Comparison of ENCODE assay signal across 8 mouse cellular contexts in the genomic region with DNA sequence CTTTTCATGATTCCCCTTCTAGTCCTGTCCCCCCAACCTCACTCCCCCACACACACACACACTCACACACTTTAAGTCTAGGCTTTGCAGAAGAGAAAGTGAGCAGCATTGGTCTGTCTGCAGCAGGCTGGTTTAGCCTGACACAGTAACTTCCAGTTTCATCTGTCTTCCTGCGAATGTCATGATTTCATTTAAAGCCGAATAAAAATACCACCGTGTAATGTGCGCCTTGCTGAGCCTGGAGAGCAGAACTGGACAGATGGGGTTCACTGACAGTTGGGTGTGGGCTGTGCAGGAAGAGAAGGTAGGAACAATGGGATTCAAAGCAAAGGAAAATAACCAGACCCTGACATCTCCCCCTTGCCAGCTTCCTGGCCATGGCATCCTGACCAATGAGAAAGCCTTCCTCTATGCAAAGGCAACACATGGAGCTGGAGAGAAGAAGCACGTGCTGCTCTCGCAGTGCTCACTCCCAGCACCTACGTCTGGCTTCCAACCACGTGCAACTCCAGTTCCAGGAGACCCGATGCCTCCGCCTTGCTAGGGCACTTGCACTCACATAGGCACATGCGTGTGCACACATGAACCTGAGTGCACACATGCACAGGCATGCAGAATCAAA. TPM values are rescaled to one million over a fixed set of nuclear protein-coding genes. Genes with fewer than 3 reads are reported as not detected.
DNase-seq lines count a peak whose midpoint lies in the region; ATAC-seq and TF ChIP-seq lines count a peak whose summit lies in the region.

No protein-coding gene starts in this region.

- no peak for TF ChIP-seq POLR2A in heart, adult 2 months (IDR thresholded peaks at IDR 0.05; ENCODE audit: insufficient read depth, low read depth, low read length)

- H3K4me3 ChIP-seq in midbrain, embryonic 10.5 days = no peak overlapping the region
- H3K4me3 ChIP-seq in midbrain, embryonic 14.5 days (replicated peaks; ENCODE audit: low read depth, low read length) = no peak overlapping the region
- no peak overlapping the region for H3K4me3 ChIP-seq in midbrain, embryonic 16.5 days (ENCODE audit: low read depth, low read length)
- H3K4me3 ChIP-seq in heart, adult 2 months = no peak overlapping the region

- WGBS in midbrain, embryonic 10.5 days = 82% methylated on average over 11 of the region's 11 CpGs
- 73% methylated on average over 11 of the region's 11 CpGs for WGBS in midbrain, embryonic 14.5 days
- 80% methylated on average over 11 of the region's 11 CpGs for WGBS in midbrain, embryonic 16.5 days
- 36% methylated on average over 11 of the region's 11 CpGs for WGBS in heart, adult 2 months

- DNase-seq in midbrain, embryonic 10.5 days (ENCODE audit: low spot score) = no peak
- DNase-seq in midbrain, embryonic 14.5 days = no peak
- peak; percentile 35 to 40 for DNase-seq in layer of hippocampus, adult 8-10 months (ENCODE audit: low spot score in 2 of 2)
- DNase-seq in heart, adult 2 months = no peak
- no peak for DNase-seq in adrenal gland, postnatal 25 days
- DNase-seq in thymus, adult 18-20 months = no peak

- 0 out of 2 replicates have a peak overlapping the region, but pooled peaks have one; percentile 4 for H3K27ac ChIP-seq in midbrain, embryonic 10.5 days (replicated peaks)
- no peak overlapping the region for H3K27ac ChIP-seq in midbrain, embryonic 14.5 days (replicated peaks; ENCODE audit: low read depth, low read length)
- H3K27ac ChIP-seq in midbrain, embryonic 16.5 days (ENCODE audit: low read length) = no peak overlapping the region
- no peak overlapping the region for H3K27ac ChIP-seq in heart, adult 2 months

- peaks cover 13% of the 10 kb centered on the region for H3K4me1 ChIP-seq in midbrain, embryonic 10.5 days
- 0 out of 2 replicates have a peak, but pooled peaks cover 4% of the 10 kb centered on the region for H3K4me1 ChIP-seq in midbrain, embryonic 14.5 days (ENCODE audit: control insufficient read depth, insufficient read depth, low read length)
- peaks cover 8% of the 10 kb centered on the region; the same call in 1 of the 2 replicates for H3K4me1 ChIP-seq in midbrain, embryonic 16.5 days (ENCODE audit: control insufficient read depth, insufficient read depth, low read length)
- peaks cover 2% of the 10 kb centered on the region; the same call in 1 of the 2 replicates for H3K4me1 ChIP-seq in heart, adult 2 months (ENCODE audit: control insufficient read depth, insufficient read depth, low read length)

- no peak for TF ChIP-seq CTCF in heart, adult 2 months (IDR thresholded peaks at IDR 0.05)

- no peak for ATAC-seq in midbrain, embryonic 14.5 days (ENCODE audit: low FRiP score, low TSS enrichment)
- ATAC-seq in common myeloid progenitor, adult 5-6 weeks (replicated peaks; ENCODE audit: low read depth, poor library complexity, severe bottlenecking) = peak; percentile 67
- peak; percentile 78 for ATAC-seq in midbrain, embryonic 16.5 days

- H3K27me3 ChIP-seq in midbrain, embryonic 10.5 days (ENCODE audit: low read depth, poor library complexity, severe bottlenecking) = no peaks in the 10 kb centered on the region
- H3K27me3 ChIP-seq in midbrain, embryonic 14.5 days (ENCODE audit: control insufficient read depth, insufficient read depth, low read length) = no peaks in the 10 kb centered on the region
- no peaks in the 10 kb centered on the region for H3K27me3 ChIP-seq in midbrain, embryonic 16.5 days (ENCODE audit: control insufficient read depth, insufficient read depth, low read depth, low read length)
- H3K27me3 ChIP-seq in heart, adult 2 months (ENCODE audit: control insufficient read depth, insufficient read depth, low read length) = no peaks in the 10 kb centered on the region

- TF ChIP-seq EP300 in heart, adult 2 months (IDR thresholded peaks at IDR 0.05; ENCODE audit: insufficient read depth, low read depth, low read length) = no peak

- H3K36me3 ChIP-seq in midbrain, embryonic 10.5 days = no peaks in the 10 kb centered on the region
- no peaks in the 10 kb centered on the region for H3K36me3 ChIP-seq in midbrain, embryonic 14.5 days (ENCODE audit: control insufficient read depth, insufficient read depth, low read length)
- no peaks in the 10 kb centered on the region for H3K36me3 ChIP-seq in midbrain, embryonic 16.5 days (ENCODE audit: control insufficient read depth, insufficient read depth, low read length)
- H3K36me3 ChIP-seq in heart, adult 2 months (ENCODE audit: control insufficient read depth, insufficient read depth, low read length) = no peaks in the 10 kb centered on the region

- no peaks in the 10 kb centered on the region for H3K79me2 ChIP-seq in heart, adult 2 months (replicated peaks; ENCODE audit: control insufficient read depth, insufficient read depth, low read length)

- intact Hi-C loops in heart, adult 2 months (cut with DNase I) = loop anchor here (1.0 to 10.0 kb wide), 5 partner anchors 58 to 603 kb away; a partner anchor contains a TSS

- no peak overlapping the region for H3K4me2 ChIP-seq in midbrain, embryonic 14.5 days (ENCODE audit: low read length)
- H3K4me2 ChIP-seq in midbrain, embryonic 16.5 days (ENCODE audit: low read length) = no peak overlapping the region

- H3K9ac ChIP-seq in midbrain, embryonic 14.5 days (replicated peaks; ENCODE audit: low read length) = no peak overlapping the region
- H3K9ac ChIP-seq in midbrain, embryonic 16.5 days (ENCODE audit: low read depth, low read length) = peak overlapping the region; percentile 25; the same call in 1 of the 2 replicates
- no peak overlapping the region for H3K9ac ChIP-seq in heart, adult 2 months (ENCODE audit: low read depth, low read length)

- peaks cover 6% of the 10 kb centered on the region; the same call in 1 of the 2 replicates for H3K9me3 ChIP-seq in midbrain, embryonic 10.5 days (replicated peaks)
- peaks cover 2% of the 10 kb centered on the region; the same call in 1 of the 2 replicates for H3K9me3 ChIP-seq in midbrain, embryonic 14.5 days (ENCODE audit: control insufficient read depth, low read length)
- H3K9me3 ChIP-seq in midbrain, embryonic 16.5 days (replicated peaks; ENCODE audit: control insufficient read depth, low read length, poor library complexity, severe bottlenecking) = no peaks in the 10 kb centered on the region

RNA-seq across cellular contexts. Expression of a gene that starts 18.8 kb away (rescaled TPM):
- polyA plus RNA-seq in midbrain, embryonic 10.5 days (2016; fragmentation: Nextera tagmentation; extraction: Ambion mirVana) = 0.91 and 1.3 TPM in 2 replicates
- 0.70 and 0.86 TPM in 2 replicates for polyA plus RNA-seq in midbrain, embryonic 14.5 days (2014; fragmentation: Nextera tagmentation; extraction: Ambion mirVana)
- not detected in 2 replicates for total RNA-seq in common myeloid progenitor, adult 5-6 weeks (2017)
- under 1 TPM; 0.45 to 0.83 (median 0.67) TPM for total RNA-seq in layer of hippocampus, adult 8-10 months (2022)
- 0.85 and 0.88 TPM in 2 replicates for polyA plus RNA-seq in midbrain, embryonic 16.5 days (2015; fragmentation: Nextera tagmentation; extraction: Ambion mirVana)
- under 1 TPM; 0.39 to 0.41 TPM for total RNA-seq in heart, adult 2 months (2021)
- 0.85 and 2.1 TPM in 2 replicates for polyA plus RNA-seq in heart, adult 2 months (2012; rRNA removed)
- total RNA-seq in adrenal gland, postnatal 25 days (2021) = 1.7 and 1.9 TPM in 2 replicates

RNA-seq across cellular contexts. Expression of a gene that starts 43.4 kb away (rescaled TPM):
- polyA plus RNA-seq in midbrain, embryonic 10.5 days (2016; fragmentation: Nextera tagmentation; extraction: Ambion mirVana) = not detected in 2 replicates
- not detected in 2 replicates for polyA plus RNA-seq in midbrain, embryonic 14.5 days (2014; fragmentation: Nextera tagmentation; extraction: Ambion mirVana)
- not detected in 2 replicates for total RNA-seq in common myeloid progenitor, adult 5-6 weeks (2017)
- not detected for total RNA-seq in layer of hippocampus, adult 8-10 months (2022)
- not detected in 2 replicates for polyA plus RNA-seq in midbrain, embryonic 16.5 days (2015; fragmentation: Nextera tagmentation; extraction: Ambion mirVana)
- not detected for total RNA-seq in heart, adult 2 months (2021)
- polyA plus RNA-seq in heart, adult 2 months (2012; rRNA removed) = not detected in 2 replicates
- not detected in 2 replicates for total RNA-seq in adrenal gland, postnatal 25 days (2021)

RNA-seq across cellular contexts. Expression of a gene that starts 58.8 kb away (rescaled TPM):
- not detected in 2 replicates for polyA plus RNA-seq in midbrain, embryonic 10.5 days (2016; fragmentation: Nextera tagmentation; extraction: Ambion mirVana)
- polyA plus RNA-seq in midbrain, embryonic 14.5 days (2014; fragmentation: Nextera tagmentation; extraction: Ambion mirVana) = 0.32 TPM in 1 of 2 replicates, not detected in the other
- total RNA-seq in common myeloid progenitor, adult 5-6 weeks (2017) = 0.46 TPM in 1 of 2 replicates, not detected in the other
- 10 to 100 TPM in 2 of 4 experiments, 1 to 10 TPM in 2; 1.5 to 19.0 (median 9.9) TPM for total RNA-seq in layer of hippocampus, adult 8-10 months (2022)
- 0.14 TPM in 1 of 2 replicates, not detected in the other for polyA plus RNA-seq in midbrain, embryonic 16.5 days (2015; fragmentation: Nextera tagmentation; extraction: Ambion mirVana)
- total RNA-seq in heart, adult 2 months (2021) = 1 to 10 TPM; 1.0 to 2.5 TPM
- 0.67 and 1.4 TPM in 2 replicates for polyA plus RNA-seq in heart, adult 2 months (2012; rRNA removed)
- total RNA-seq in adrenal gland, postnatal 25 days (2021) = 0.76 and 0.79 TPM in 2 replicates

Comparison
In these comparisons a context has a peak if more than half of its experiments do, and no peak if none do; other contexts are left out.
1. DNase-seq: peak in layer of hippocampus, adult 8-10 months (2 of 2); none in midbrain, embryonic 10.5 days (single experiment), midbrain, embryonic 14.5 days (single experiment), heart, adult 2 months (0 of 2), adrenal gland, postnatal 25 days (single experiment) and thymus, adult 18-20 months (0 of 2).